Mouse (Mus musculus) liver, embryonic 15.5 days (tissue): ENCODE results near the gene Sec22c. TPM values are rescaled to one million over a fixed set of nuclear protein-coding genes. Genes with fewer than 3 reads are reported as not detected.

Experiments used
- ATAC-seq: fragments of 200-750 bp; cut with Nextera tagmentation; 2 replicates; pipeline ENCODE4 v1.8.0; 2017; ENCODE audit warnings: moderate number of reproducible peaks, mild to moderate bottlenecking, moderate library complexity; ENCODE audit not compliant: insufficient read depth
- H3K27ac ChIP-seq: fragments of 300-500 bp; sonication (generic); replicated peaks from 2 replicates; pipeline ENCODE4 v1.5.1; 2015; ENCODE audit warnings: mild to moderate bottlenecking, inconsistent platforms
- H3K27me3 ChIP-seq: fragments of 300-500 bp; sonication (generic); 2 replicates; pipeline ENCODE4 v1.6.1; 2015; ENCODE audit warnings: mild to moderate bottlenecking, inconsistent platforms
- H3K36me3 ChIP-seq: fragments of 300-500 bp; sonication (generic); replicated peaks from 2 replicates; pipeline ENCODE4 v1.6.1; 2015; ENCODE audit warnings: moderate library complexity, mild to moderate bottlenecking, inconsistent platforms
- H3K4me1 ChIP-seq: fragments of 300-500 bp; sonication (generic); replicated peaks from 2 replicates; pipeline ENCODE4 v1.6.1; 2015; ENCODE audit warnings: inconsistent platforms
- H3K4me2 ChIP-seq: fragments of 300-500 bp; sonication (generic); 2 replicates; pipeline ENCODE4 v1.6.1; 2015; ENCODE audit warnings: moderate library complexity, mild to moderate bottlenecking, inconsistent platforms
- H3K4me3 ChIP-seq: fragments of 300-500 bp; sonication (generic); replicated peaks from 2 replicates; pipeline ENCODE4 v1.5.1; 2015; ENCODE audit warnings: mild to moderate bottlenecking, inconsistent platforms
- H3K9ac ChIP-seq: fragments of 300-500 bp; sonication (generic); 2 replicates; pipeline ENCODE4 v1.6.1; 2015; ENCODE audit warnings: moderate library complexity, mild to moderate bottlenecking, inconsistent platforms
- H3K9me3 ChIP-seq: fragments of 300-500 bp; sonication (generic); replicated peaks from 2 replicates; pipeline ENCODE4 v1.6.1; 2016; ENCODE audit warnings: inconsistent platforms
- WGBS: fragments of 180-500 bp; shearing (Covaris S2); methylation state at CpG from one replicate; pipeline ENCODE4 v1.1.7; 2015; ENCODE audit warnings: mixed read lengths; ENCODE audit not compliant: insufficient replicate concordance; 5-methylcytosine and 5-hydroxymethylcytosine counted together
- polyA plus RNA-seq: library from polyadenylated mRNA; unstranded; fragments of >200 nt; fragmentation: Nextera tagmentation; extraction: Ambion mirVana; gene quantifications from 2 replicates; pipeline ENCODE4 v1.2.1, GENCODE M21; 2015

Sec22c gene
- polyA plus RNA-seq, 1 experiment from 2014 or later: 3.6 TPM

DNA sequence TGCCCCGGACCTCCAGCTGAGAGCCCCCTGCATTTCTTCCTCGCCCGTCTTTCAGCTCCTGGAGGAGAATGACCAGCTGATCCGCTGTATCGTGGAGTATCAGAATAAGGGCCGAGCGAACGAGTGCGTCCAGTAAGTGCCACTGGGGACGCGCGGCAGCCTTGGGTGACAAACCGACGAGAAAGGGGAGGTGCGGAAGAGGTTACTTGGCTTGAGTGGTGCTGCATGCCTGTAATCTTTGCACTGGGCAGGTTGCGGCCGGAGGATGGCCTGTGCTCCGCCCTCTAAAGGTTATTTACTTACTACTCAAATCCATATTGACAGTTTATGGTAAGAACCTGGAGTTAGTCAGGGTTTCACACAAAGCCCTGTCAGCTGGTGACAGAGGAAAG is 5.3 kb upstream of the Sec22c start:
- H3K4me2 ChIP-seq: peak overlapping the region; percentile 85

DNA sequence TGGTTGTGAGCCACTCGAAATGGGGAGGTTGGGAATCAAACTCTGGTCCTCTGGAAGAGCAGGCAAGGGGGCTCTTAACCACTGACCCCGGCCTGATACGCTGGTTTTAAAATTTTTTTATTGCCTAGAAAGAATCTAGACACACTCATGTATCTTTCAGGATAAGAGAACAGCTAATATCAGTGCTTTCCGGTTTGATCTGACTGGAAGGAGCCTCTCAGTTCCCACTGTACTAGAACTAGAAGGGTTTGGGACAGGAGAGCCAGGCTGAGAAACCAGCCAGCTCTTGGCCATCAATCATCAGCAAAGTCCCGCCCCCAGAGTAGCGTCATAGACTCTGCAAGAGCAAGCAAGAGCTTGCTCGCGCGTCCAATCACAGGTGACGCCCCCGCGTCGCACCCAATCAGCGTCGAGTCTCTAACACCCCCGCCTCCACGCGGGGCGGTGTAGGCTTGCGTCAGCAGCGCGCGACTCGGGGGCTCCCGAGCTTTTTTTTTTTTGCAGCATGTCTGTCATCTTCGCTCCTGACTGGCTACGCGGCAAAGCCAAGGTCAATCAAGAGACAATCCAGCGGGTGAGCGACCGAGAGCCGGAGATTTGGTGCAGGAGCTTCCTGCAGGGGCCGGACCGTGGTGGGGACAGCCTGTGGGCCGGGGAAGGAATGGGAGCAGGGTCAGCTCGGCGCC is 4.8 kb upstream of the Sec22c start, which contains the start of gene Ss18l2:
Gene Ss18l2, plus strand, starts transcription at position 432 of the 686 bp plus-strand sequence.
- Histone ChIP-seq H3K4me2 (peak within 1 kb of the TSS; percentile 85), H3K36me3 (peaks cover 20% of the 10 kb centered on the region), H3K9me3 (no peaks in the 10 kb centered on the region), H3K4me1 (peaks cover 64% of the 10 kb centered on the region), H3K4me3 (peak within 1 kb of the TSS; percentile 95), H3K27me3 (no peaks in the 10 kb centered on the region), H3K27ac (peak within 1 kb of the TSS; percentile 94), H3K9ac (peak within 1 kb of the TSS; percentile 89)
- peak; percentile 91 for ATAC-seq
- 3% methylated on average over 37 of the region's 37 CpGs for WGBS

More for the DNA sequence above, 5.3 kb upstream of the Sec22c start:
- ATAC-seq: peak; percentile 68
- WGBS: under 1% methylated on average over 18 of the region's 18 CpGs
- H3K27me3 ChIP-seq: no peaks in the 10 kb centered on the region
- H3K36me3 ChIP-seq: peaks cover 20% of the 10 kb centered on the region
- peak overlapping the region; percentile 89 for H3K9ac ChIP-seq
- no peaks in the 10 kb centered on the region for H3K9me3 ChIP-seq
- H3K27ac ChIP-seq: peak overlapping the region; percentile 94
- peaks cover 58% of the 10 kb centered on the region for H3K4me1 ChIP-seq
- H3K4me3 ChIP-seq: peak overlapping the region; percentile 95

DNA sequence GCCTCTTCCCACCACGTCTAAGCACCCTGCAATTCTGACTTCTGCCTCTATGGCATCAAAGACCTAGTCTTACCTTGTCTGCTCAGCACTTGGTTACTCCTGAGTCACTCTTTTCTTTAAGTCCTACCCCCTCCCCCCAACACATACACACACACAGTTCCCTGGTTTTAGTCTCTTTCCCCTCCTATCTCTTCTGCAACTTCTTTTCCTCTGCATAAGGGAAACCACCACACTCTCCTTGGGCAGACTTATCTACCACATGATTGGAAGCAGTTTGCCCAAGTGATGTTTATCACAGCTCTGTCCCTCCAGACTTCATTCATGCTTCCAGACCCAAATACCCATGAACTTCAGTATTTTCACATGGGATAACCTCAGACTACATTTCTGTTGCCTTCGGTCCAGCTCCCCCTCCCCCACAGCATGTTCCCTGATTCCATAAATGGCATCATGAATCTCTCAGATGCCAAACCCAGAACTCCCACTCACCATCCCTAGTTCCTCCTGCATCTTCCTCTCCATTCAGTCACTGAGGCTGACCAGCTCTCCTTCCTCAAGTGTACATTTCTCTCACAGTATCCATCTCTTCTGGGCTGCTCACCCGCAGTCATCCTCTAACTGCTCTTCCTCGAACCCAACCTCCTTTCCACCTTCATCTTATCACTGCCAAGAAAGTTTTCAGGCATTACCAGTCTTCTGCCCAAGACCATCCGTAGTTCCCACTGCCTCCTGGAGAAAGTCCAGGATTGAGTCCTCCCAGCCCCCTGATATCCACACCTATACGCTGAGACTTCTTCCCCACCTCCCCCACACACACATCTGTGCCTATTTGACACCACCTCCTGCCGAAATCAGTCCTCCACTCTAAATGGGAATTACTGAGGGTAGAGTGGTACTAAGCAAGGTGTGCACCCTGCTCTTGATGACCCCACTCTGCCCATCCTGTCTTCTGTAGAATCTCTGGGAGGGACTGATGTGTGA is 3.5 kb upstream of the Sec22c start:
- Histone ChIP-seq H3K27me3 (no peaks in the 10 kb centered on the region), H3K4me2 (no peak overlapping the region), H3K9ac (no peak overlapping the region), H3K27ac (no peak overlapping the region), H3K4me3 (no peak overlapping the region), H3K4me1 (peaks cover 76% of the 10 kb centered on the region), H3K36me3 (peaks cover 18% of the 10 kb centered on the region), H3K9me3 (no peaks in the 10 kb centered on the region)
- 44% methylated on average over 7 of the region's 7 CpGs for WGBS
- ATAC-seq: no peak

DNA sequence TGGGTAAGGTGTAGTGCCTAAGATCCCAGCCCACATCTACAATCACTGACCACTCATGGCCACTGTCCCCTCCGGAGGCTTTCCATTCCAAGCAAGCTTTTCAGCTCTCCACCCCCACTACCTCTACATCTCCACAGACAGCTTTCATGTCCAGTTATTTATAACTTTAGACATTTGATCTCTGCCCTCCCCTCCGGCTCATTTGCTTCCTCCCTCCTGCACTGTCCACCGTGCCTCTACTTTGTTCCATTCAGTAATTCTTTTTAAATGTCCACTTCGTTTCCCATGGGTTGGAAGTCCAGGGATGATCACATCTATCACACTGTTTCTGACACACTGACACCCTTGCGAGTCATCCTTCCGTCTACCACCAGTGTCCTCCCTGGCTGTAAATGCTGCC is 2.5 kb upstream of the Sec22c start:
- 49% methylated on average over 6 of the region's 6 CpGs for WGBS
- no peak overlapping the region for H3K4me3 ChIP-seq
- H3K4me2 ChIP-seq: no peak overlapping the region
- no peaks in the 10 kb centered on the region for H3K27me3 ChIP-seq
- no peak for ATAC-seq
- H3K4me1 ChIP-seq: peaks cover 82% of the 10 kb centered on the region
- H3K36me3 ChIP-seq: peaks cover 8% of the 10 kb centered on the region
- H3K9ac ChIP-seq: no peak overlapping the region
- no peaks in the 10 kb centered on the region for H3K9me3 ChIP-seq
- H3K27ac ChIP-seq: no peak overlapping the region

DNA sequence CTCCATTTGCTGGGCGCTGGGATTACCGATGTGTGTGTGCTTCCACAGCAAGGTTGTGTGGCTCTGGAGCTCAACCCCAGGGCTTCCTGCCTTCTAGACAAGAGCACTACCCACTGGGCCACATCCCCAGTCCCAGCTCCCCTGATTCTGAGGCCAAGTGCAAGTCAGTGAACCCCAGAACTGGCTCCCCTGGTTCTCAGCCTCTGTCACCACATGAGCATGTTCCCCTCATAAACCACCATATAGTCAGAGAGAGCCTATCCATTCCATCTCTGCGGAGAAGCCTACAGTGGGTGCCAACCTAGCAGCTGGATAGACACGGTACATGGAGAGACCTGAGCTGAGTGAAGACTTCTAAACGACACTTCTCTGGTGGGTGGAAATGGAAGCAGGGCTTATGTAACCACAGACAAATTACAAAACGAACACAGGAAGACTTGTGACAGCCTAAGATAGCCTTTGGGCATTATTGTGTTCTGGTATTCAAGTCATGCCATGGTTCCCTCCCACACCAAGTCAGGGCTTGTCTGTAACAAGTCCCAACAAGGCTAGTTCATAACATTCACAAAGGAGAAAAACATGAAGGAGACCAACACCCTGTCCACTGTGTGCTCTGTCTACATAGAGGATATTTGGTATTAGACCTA is 862 bp upstream of the Sec22c start:
- Histone ChIP-seq H3K4me3 (no peak overlapping the region; the same call in 1 of the 2 replicates), H3K9me3 (no peaks in the 10 kb centered on the region), H3K4me2 (peak overlapping the region; percentile 93), H3K4me1 (peaks cover 71% of the 10 kb centered on the region), H3K36me3 (no peaks in the 10 kb centered on the region), H3K27ac (peak overlapping the region; percentile 96), H3K27me3 (no peaks in the 10 kb centered on the region), H3K9ac (peak overlapping the region; percentile 78; the same call in 1 of the 2 replicates)
- WGBS: 56% methylated on average over 6 of the region's 6 CpGs
- ATAC-seq: no peak

DNA sequence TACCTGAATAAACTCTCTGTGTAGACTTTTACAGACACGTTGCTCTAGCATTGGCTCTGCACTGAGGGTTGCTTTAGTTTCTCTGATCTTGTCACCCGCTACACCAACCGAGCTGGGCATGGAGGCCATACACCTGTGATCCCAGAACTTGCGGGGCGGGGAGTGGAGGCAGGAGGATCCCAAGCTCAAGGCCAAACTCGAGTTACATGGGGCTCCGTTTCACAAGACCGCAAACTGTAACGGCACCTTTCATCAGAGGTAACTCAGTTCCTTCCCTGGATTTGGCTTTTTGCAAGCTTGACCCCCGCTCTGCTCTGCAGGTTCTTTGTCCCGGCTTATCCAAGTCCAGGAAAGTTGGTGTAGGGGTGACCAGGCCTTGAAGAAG is 1.0 kb downstream of the Sec22c start:
- no peaks in the 10 kb centered on the region for H3K27me3 ChIP-seq
- H3K27ac ChIP-seq: peak overlapping the region; percentile 96
- 34% methylated on average over 11 of the region's 11 CpGs for WGBS
- H3K4me3 ChIP-seq: peak overlapping the region; percentile 84
- H3K4me1 ChIP-seq: peaks cover 57% of the 10 kb centered on the region
- H3K9ac ChIP-seq: peak overlapping the region; percentile 78
- H3K9me3 ChIP-seq: no peaks in the 10 kb centered on the region
- ATAC-seq: no peak
- H3K36me3 ChIP-seq: no peaks in the 10 kb centered on the region
- peak overlapping the region; percentile 93 for H3K4me2 ChIP-seq

DNA sequence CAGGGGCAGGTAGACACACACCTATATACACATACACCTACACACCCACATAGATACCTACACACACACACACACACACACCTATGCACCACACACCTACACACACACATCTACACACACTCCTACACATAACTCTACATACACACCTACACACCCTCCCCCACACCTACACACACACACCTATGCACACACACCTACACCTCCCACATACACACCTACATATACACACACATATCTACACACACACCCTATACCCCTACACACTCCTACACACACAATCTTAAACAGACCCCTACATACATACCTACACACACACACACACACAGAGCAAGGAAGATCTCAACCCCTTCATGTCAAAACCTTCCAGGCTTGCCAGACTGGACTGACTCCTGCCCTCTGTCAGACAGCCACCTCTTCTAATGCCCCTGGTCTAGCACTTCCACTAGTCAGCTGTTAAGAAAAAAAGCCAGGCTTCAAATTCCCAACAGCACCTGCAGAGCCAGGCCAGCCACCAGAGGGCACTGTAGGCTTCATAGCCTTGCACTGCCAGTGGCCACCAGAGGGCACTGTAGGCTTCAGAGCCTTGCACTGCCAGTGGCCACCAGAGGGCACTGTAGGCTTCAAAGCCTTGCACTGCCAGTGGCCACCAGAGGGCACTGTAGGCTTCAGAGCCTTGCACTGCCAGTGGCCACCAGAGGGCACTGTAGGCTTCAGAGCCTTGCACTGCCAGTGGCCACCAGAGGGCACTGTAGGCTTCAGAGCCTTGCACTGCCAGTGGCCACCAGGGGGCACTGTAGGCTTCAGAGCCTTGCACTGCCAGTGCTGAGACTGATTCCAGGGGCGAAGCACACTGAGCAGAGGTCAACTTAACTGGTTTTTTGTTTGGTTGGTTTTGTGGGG is 7.9 kb downstream of the Sec22c start:
- Histone ChIP-seq H3K4me2 (no peak overlapping the region), H3K27ac (no peak overlapping the region), H3K9ac (no peak overlapping the region), H3K4me1 (no peaks in the 10 kb centered on the region), H3K27me3 (no peaks in the 10 kb centered on the region), H3K36me3 (no peaks in the 10 kb centered on the region), H3K9me3 (peaks cover 8% of the 10 kb centered on the region), H3K4me3 (no peak overlapping the region)
- WGBS: 92% methylated on average over 1 of the region's 1 CpGs
- ATAC-seq: peak; percentile 50; the same call in 1 of the 2 replicates

DNA sequence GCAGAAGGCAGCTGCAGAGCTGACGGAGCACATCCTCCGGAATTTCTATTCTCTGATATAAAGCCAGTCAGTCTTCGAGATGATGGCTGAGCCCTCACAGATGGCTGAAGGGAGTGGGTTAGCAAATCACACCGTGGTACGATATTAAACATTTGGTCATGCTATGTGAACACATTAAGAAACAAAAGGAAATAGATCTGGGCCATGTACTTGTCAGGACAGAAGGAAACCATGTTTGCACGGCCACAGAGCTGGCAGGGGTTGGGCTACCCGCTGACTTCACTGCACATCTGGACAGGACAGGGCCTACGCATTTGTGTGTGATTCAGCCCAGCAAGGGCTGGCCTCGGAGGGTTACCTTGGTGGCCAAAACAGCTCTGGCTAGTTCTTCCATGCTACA is 8.7 kb downstream of the Sec22c start:
- no peak overlapping the region for H3K4me3 ChIP-seq

DNA sequence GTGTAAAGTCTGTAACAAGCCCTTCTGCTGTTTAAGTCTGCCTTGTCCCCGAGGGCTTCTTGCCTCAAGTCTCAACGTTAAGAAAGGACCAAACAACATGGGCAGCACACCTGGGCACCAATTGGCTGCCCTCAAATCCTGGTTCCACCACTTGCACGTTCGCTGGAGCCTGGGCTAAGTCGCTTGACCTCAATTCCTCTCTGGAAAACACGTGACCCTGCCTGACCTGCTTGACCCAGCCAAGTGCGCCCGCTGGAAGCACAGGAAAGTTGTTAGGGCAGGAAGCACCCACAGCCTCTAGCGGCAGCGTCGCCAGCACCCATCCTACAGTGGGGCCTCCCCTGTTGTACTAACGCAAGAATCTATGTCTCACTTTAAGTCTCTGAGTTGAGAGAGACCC is 10.6 kb downstream of the Sec22c start:
- Histone ChIP-seq H3K27me3 (no peaks in the 10 kb centered on the region), H3K4me3 (no peak overlapping the region), H3K36me3 (no peaks in the 10 kb centered on the region), H3K27ac (no peak overlapping the region), H3K9me3 (peaks cover 8% of the 10 kb centered on the region), H3K9ac (no peak overlapping the region), H3K4me1 (no peaks in the 10 kb centered on the region), H3K4me2 (no peak overlapping the region)
- WGBS: 69% methylated on average over 12 of the region's 12 CpGs
- no peak for ATAC-seq

More for the DNA sequence above, 8.7 kb downstream of the Sec22c start:
- Histone ChIP-seq H3K27me3 (no peaks in the 10 kb centered on the region), H3K4me2 (no peak overlapping the region), H3K27ac (no peak overlapping the region), H3K36me3 (no peaks in the 10 kb centered on the region), H3K4me1 (no peaks in the 10 kb centered on the region), H3K9me3 (peaks cover 8% of the 10 kb centered on the region), H3K9ac (no peak overlapping the region)
- 0 out of 2 replicates have a peak, but pooled peaks have one; percentile 2 for ATAC-seq
- WGBS: 81% methylated on average over 9 of the region's 9 CpGs

DNA sequence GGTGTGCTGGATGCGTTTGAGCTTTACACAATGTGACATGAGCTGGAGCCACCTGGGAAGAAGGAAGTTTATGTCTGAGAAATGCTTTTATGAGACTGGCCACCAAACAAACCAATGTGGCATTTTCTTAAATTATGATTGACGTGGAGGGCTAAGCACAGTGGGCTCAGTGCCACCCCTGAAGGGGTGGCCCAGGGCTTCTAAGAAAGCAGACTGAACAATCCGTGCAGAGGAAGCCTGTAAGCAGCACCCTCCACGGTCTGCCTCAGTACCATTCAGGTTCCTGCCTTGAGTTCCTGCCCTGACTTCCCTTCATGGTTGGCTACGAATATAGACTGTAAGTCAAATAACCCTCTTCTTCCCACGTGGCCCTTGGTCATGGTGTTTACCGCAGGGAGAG is 14.6 kb downstream of the Sec22c start:
- Histone ChIP-seq H3K27ac (no peak overlapping the region), H3K36me3 (peaks cover 11% of the 10 kb centered on the region; the same call in 1 of the 2 replicates), H3K9ac (no peak overlapping the region), H3K4me3 (no peak overlapping the region), H3K9me3 (no peaks in the 10 kb centered on the region), H3K4me1 (no peaks in the 10 kb centered on the region), H3K4me2 (no peak overlapping the region), H3K27me3 (no peaks in the 10 kb centered on the region)
- 74% methylated on average over 7 of the region's 7 CpGs for WGBS
- ATAC-seq: no peak
